Mouse (Mus musculus) ES-E14 (cell line): ENCODE measurements at regions not wholly inside any gene's neighbourhood (a gene's known extent, or its start where the extent isn't known, plus 50 kb on each side); places are given as distances from the start of the nearest gene placed in this dataset.

Source experiments
- DNase-seq: peaks from one replicate; pipeline ENCODE4 v3.0.0-alpha.2; 2013; ENCODE audit warnings: low read depth, low spot score
- H3K27ac ChIP-seq: 2 replicates; pipeline ENCODE4 v1.5.1; 2012; ENCODE audit warnings: low read depth, mild to moderate bottlenecking, low read length, moderate library complexity, mixed read lengths; ENCODE audit not compliant: poor library complexity, insufficient read depth, severe bottlenecking
- H3K36me3 ChIP-seq: 2 replicates; pipeline ENCODE4 v1.6.1; 2012; ENCODE audit warnings: mild to moderate bottlenecking, low read length, moderate library complexity, mixed read lengths; ENCODE audit not compliant: control insufficient read depth, poor library complexity, insufficient read depth, severe bottlenecking
- H3K4me1 ChIP-seq, 2 experiments: fragments of 150-350 bp in 1 of 2; sonication (generic) in 1 of 2; 2 replicates each; pipeline ENCODE4 v1.6.1; 2012; ENCODE audit warnings: low read length in 2 of 2, mild to moderate bottlenecking in 1 of 2, mixed read lengths in 1 of 2; ENCODE audit not compliant: control insufficient read depth in 2 of 2, insufficient read depth in 2 of 2, poor library complexity in 1 of 2
- H3K4me3 ChIP-seq, 2 experiments: fragments of 150-350 bp in 1 of 2; sonication (generic) in 1 of 2; 2 replicates each; pipeline ENCODE4 v1.5.1; 2012; ENCODE audit warnings: low read length in 2 of 2, low read depth in 1 of 2, mild to moderate bottlenecking in 1 of 2, mixed read lengths in 1 of 2; ENCODE audit not compliant: insufficient read depth in 1 of 2, poor library complexity in 1 of 2, severe bottlenecking in 1 of 2
- H3K9ac ChIP-seq: 2 replicates; pipeline ENCODE4 v1.6.1; 2012; ENCODE audit warnings: low read depth, mild to moderate bottlenecking, low read length, mixed read lengths; ENCODE audit not compliant: poor library complexity, insufficient read depth, severe bottlenecking
- H3K9me3 ChIP-seq: fragments of 150-350 bp; sonication (generic); 2 replicates; pipeline ENCODE4 v1.6.1; 2012; ENCODE audit warnings: low read depth, mild to moderate bottlenecking, low read length; ENCODE audit not compliant: control insufficient read depth, insufficient read depth
- CHD2 ChIP-seq: IDR thresholded peaks from 2 replicates; pipeline ENCODE4 v1.6.1; 2014; ENCODE audit warnings: mild to moderate bottlenecking, low read depth, low read length, inconsistent platforms
- HCFC1 ChIP-seq: IDR thresholded peaks from 2 replicates; pipeline ENCODE4 v1.6.1; 2012; ENCODE audit warnings: low read length, inconsistent platforms, borderline replicate concordance; ENCODE audit not compliant: insufficient read depth
- MAFK ChIP-seq: IDR thresholded peaks from 2 replicates; pipeline ENCODE4 v1.6.1; 2014; ENCODE audit warnings: mild to moderate bottlenecking, low read depth, low read length, inconsistent platforms; ENCODE audit not compliant: insufficient read depth
- ZC3H11A ChIP-seq: IDR thresholded peaks from 2 replicates; pipeline ENCODE4 v1.6.1; 2012; ENCODE audit warnings: low read depth, mild to moderate bottlenecking, inconsistent platforms, low read length, borderline replicate concordance
- ZNF384 ChIP-seq: IDR thresholded peaks from 2 replicates; pipeline ENCODE4 v1.6.1; 2012; ENCODE audit warnings: low read depth, low read length, inconsistent platforms
- in situ Hi-C, 2 experiments: fragments of 600-800 bp; cut with MboI; formaldehyde crosslinking; loops; one replicate each; pipeline ENCODE4 v1.15.1; 2025; ENCODE audit warnings: low sequenced_read_pairs in 2 of 2, inconsistent platforms in 1 of 2; ENCODE audit not compliant: unreplicated experiment in 2 of 2

DNA sequence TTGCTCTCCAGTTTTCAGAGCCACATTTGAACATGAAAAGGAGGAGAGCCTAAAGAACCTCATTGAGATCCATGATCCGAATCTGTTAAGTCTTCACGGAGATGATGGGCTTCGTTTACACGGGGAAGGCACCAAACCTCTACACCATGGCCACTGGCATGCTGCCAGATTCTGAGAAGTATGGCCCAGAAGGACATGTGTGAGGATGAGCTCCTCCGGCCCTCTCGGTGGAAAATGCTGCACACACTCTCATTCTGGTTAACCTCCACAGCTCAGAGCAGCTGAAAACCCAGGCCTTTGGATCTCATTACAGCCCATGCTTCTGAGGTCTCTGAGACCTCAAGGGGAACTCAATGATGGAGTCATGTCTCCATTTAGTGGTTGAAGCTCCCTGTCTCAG is 296.9 kb upstream of the Negr1 start:
- H3K9me3 ChIP-seq = no peaks in the 10 kb centered on the region
- H3K36me3 ChIP-seq = no peaks in the 10 kb centered on the region
- H3K4me3 ChIP-seq = no peak overlapping the region
- H3K9ac ChIP-seq = no peak overlapping the region
- DNase-seq = no peak
- in situ Hi-C loops = no loop called here
- TF ChIP-seq CHD2 (no peak), HCFC1 (no peak), ZNF384 (no peak), MAFK (no peak), ZC3H11A (no peak)
- H3K4me1 ChIP-seq = no peaks in the 10 kb centered on the region
- H3K27ac ChIP-seq = no peak overlapping the region

DNA sequence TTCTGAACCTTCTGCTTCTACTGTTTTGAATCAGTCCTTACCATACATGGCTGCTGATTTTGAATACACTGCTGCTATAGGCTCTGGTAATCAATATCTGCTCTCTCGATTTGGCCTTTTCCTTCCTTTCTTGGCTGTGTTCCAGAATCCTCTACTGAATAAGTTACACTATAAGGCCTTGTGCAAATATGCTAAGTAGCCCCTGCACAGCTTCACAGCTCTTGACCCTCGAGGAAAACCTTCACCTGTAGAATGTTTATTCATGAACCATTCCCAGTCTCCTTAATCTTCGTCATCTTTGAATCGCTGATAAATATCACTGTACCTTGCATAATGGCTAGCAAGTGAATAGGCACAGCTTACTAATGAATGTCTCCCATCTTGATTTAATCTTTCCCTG is 293.9 kb upstream of the Negr1 start:
- DNase-seq = no peak
- Histone ChIP-seq H3K36me3 (no peaks in the 10 kb centered on the region), H3K4me1 (no peaks in the 10 kb centered on the region), H3K9me3 (no peaks in the 10 kb centered on the region), H3K9ac (no peak overlapping the region), H3K4me3 (no peak overlapping the region), H3K27ac (no peak overlapping the region)
- no peak for TF ChIP-seq MAFK
- TF ChIP-seq ZC3H11A = no peak
- TF ChIP-seq CHD2 = no peak
- in situ Hi-C loops = no loop called here

DNA sequence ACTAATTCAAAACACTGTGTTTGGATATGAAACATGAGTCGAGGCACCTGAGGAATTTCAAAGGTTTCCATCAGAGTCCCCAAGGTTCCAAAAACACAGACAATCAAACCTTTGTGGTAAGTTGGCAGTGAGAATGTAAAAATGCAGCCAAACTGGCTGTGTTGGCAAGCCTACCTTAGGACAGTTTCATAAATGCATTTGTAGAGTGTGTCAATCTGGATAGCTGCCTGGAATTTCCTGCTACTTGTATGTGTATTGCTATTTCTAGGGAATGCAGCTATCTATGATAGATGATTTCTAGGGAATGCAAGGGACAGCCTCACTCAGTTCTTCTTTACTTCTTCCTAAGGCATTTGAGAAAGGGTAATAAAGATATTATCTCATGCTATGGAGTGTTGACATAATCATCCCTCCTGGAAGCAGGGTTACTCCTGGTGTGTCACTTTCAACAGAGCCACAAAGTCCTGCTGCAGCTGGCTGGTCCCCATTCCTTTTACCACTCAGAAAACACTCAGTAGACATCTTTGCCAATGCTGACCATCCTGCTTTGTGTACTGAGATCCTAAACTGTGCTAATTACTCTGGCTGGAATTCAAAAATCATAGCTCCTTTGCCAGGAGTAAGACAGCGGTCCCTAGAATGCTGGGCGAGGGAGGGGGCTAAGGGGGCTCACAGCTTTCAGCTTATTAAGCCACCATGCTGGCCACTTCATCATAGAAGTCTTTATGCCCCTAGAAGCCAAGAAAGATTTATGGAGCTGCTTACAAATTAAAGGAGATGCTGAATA is 261.4 kb upstream of the Negr1 start:
- Histone ChIP-seq H3K9ac (no peak overlapping the region), H3K4me1 (no peaks in the 10 kb centered on the region; a peak in 1 of 4 replicates), H3K4me3 (no peak overlapping the region), H3K9me3 (no peaks in the 10 kb centered on the region), H3K36me3 (no peaks in the 10 kb centered on the region), H3K27ac (no peak overlapping the region)
- in situ Hi-C loops = no loop called here
- TF ChIP-seq MAFK (no peak), CHD2 (no peak), ZC3H11A (no peak), ZNF384 (no peak), HCFC1 (no peak)
- no peak for DNase-seq

DNA sequence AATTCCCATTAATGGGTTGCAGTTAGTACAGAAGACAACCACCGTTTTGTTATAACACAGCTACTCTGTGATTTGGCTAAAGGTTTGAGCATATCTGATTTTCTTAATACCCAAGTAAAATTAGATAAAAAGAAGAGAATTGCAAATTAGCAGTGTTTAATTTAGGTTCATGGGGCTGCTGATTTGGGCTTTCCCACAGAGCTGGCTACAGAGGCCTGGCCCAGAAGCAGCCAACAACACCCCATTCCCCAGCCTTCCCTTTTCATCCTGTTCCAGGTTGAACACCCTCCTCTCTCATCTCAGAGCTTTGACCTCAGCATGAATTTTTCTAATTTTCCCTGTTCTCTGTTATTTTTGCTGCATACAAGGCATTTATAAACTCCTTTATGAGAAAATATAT is 260.3 kb upstream of the Negr1 start:
- TF ChIP-seq CHD2 (no peak), ZNF384 (no peak), MAFK (no peak), HCFC1 (no peak), ZC3H11A (no peak)
- H3K4me1 ChIP-seq = no peaks in the 10 kb centered on the region; a peak in 1 of 4 replicates
- DNase-seq = no peak
- no peak overlapping the region for H3K4me3 ChIP-seq
- in situ Hi-C loops = no loop called here
- no peak overlapping the region for H3K9ac ChIP-seq
- no peaks in the 10 kb centered on the region for H3K9me3 ChIP-seq
- no peaks in the 10 kb centered on the region for H3K36me3 ChIP-seq
- H3K27ac ChIP-seq = no peak overlapping the region

DNA sequence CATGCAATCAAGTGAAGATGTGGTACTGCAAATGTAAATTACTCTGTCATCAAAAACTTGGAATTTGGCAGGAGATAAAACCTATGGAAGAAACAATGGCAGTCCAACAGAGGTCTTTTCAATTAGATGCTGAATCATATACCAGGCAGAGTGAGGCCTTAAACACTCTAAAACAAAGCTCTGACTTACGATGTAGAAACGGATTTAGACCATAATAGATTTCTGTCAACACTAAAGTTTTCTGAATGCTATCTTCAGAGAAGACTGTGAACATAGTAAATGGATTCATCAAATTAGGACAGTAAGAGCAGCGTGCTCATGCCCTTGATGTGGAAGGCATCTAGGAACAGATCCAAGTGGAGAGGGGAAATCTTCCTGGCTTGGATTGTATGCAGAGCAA is 259.8 kb upstream of the Negr1 start:
- Histone ChIP-seq H3K27ac (no peak overlapping the region), H3K4me1 (no peaks in the 10 kb centered on the region; a peak in 1 of 4 replicates), H3K36me3 (no peaks in the 10 kb centered on the region), H3K9ac (no peak overlapping the region), H3K4me3 (no peak overlapping the region), H3K9me3 (no peaks in the 10 kb centered on the region)
- in situ Hi-C loops = no loop called here
- no peak for TF ChIP-seq CHD2
- no peak for TF ChIP-seq ZC3H11A
- TF ChIP-seq MAFK = no peak
- no peak for TF ChIP-seq ZNF384
- TF ChIP-seq HCFC1 = no peak
- no peak for DNase-seq
